Mouse (Mus musculus) spleen, postnatal 14 days (tissue): Measurements from ENCODE around the gene Kpna4.

Source experiments
- DNase-seq, 2 experiments: peaks; one replicate each; pipeline ENCODE4 v3.0.0; 2021 to 2022; ENCODE audit warnings: low spot score in 2 of 2

Gene Kpna4

DNA sequence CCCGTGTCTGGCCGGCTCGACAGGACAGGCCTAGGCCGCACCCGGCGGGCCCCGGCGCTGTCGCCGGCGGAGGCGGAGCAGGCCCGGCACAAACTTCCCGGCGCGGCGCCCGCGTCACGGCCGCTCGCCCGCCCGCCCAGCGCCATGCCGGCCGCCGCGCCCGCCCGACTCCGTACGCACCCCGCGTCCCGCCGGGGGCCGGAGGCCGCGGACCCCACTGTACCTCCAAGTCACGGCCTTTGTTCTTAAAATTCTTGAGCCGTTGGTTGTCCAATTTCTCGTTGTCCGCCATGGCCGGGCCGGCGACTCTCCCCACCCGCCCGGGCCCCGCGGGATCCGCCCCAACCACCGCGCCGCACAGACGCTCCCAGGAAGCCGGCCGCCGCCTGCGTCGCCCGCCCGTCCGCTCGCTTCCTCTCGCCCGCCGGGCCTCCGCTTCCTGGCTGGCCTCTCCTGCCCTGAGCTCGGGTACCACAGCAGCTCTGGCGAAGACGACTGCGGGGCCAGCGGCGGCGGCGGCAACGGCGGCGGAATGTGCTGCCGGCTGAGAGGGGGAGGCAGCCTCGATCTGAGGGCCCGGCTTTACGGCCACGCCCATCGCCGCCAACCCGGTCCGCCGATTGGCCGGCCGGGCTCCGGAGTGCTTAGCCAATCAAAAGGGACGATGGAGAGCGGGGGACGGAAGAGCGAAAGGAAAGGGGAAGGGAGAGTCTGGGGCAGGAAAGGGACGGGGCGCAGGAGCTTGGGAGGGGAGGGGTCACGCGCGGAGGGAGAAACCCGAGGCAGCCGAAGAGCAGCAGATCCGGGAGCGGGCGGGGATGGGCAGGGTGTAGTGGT is at the start of gene Kpna4:
Kpna4 (minus strand) TSS at position 605 of the 837 bp plus-strand sequence.
- DNase-seq, result peak; percentile 86 to 89

DNA sequence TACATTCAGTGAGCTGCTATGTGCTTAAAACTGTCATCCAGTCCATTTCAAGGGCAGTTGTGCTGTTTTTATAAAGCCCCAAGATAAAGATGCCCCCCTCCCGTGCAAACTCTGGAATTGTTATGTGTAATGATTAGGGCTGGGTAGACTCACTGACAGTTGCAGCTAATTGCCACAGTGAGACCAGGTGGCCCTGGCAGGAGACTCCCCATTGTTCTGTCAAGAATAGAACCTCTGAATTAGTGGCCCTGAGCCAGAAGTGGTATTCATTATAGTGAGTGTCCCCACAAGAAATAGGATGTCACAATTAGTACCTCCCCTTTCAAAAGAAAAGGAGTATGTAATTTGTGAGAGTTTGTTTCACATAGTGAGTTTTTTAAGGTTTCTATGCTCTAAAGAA is 48.3 kb upstream of the Kpna4 start:
- DNase-seq, result no peak

DNA sequence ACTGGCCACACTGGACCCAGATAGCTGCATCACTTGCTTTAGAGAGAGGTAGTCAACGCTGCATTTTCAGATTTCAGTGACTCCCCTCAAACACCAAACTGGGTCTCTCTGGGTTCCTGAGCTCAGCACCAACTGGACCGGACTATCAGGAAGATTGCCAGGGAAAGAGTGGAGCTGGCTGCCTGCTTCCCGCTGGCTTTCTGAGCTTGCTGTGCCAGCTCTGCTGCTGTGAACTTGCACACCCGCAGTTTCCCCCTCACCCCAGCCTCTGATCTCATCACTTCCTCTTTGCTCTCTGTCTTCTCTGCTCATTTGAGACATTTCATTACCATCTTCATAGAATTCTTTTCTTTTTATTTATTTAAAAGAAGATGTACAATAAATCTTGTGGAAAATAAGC is 44.2 kb upstream of the Kpna4 start:
- DNase-seq, result no peak

DNA sequence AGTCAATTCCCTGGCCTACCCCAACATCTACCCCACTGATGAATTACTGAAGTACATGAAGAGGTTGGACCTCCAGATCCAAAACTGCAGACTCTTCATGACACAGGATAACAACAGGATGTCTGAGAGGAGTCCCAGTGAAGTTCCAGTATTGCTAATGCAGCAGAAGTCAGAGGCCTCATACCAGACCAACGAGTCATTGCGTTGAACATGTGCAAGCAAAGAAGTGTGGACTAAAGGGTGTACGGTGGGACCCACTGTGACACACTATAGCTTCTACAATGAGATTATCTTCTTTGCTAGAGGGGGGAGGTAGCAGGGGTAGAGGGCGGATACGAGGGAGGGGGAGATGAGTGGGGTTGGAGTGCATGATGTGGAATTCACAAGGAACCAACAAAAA is 42.9 kb upstream of the Kpna4 start:
- DNase-seq, result no peak

DNA sequence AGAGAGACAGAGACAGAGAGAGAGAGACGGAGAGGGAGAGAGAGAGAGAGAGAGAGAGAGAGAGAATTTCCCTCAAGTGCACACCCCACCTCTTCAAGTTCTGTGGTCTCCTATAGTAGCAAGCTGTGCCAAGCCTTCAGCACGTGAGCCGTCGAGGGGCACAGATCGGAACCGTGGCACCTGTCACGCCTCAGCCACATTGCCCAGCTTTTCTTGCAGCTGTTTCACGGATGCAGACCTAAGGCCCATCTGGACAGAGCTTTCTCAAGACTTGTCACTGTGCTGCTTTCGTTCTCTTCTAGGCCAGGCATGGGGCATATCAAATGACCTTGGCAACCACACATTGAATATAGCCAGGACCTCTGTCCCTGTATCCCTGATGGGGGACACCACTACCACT is 41.8 kb upstream of the Kpna4 start:
- DNase-seq, result no peak

DNA sequence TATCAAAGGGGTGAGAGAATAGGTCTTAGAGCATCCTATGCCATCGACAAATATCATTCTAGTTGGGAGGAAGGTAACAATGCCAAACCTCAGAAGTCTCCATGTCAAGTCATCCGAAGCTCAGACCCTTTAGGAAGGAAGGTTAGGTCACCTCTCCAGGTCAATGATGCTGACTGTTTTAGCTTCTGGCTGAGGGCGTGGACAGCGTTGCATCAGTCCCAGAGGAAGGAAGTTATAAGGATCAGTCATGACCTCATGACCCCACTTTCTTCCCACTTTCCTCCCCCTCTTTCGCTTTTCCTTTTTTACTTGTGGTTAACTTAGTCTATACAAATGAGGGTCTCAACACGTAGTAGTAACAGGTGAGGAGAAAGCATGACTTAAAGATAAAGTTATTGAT is 36.1 kb upstream of the Kpna4 start:
- no peak for DNase-seq

DNA sequence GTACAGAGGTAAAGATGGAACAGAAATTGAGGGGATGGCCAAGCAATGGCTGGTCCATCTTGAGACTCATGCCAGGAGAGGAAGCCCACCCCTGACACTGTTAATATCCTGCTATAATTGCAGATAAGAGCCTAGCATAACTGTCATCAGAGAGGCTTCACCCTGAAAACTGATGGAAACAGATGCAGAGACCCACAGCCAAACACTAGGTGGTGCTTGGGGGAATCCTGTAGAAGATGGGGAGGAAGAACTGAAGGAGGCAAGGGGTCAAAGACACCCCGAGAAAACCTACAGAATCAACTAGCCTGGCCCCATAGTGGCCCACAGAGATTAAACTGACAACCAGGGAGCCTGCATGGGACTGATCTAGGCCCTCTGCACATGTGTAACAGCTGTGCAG is 33.5 kb upstream of the Kpna4 start:
- DNase-seq, result no peak

DNA sequence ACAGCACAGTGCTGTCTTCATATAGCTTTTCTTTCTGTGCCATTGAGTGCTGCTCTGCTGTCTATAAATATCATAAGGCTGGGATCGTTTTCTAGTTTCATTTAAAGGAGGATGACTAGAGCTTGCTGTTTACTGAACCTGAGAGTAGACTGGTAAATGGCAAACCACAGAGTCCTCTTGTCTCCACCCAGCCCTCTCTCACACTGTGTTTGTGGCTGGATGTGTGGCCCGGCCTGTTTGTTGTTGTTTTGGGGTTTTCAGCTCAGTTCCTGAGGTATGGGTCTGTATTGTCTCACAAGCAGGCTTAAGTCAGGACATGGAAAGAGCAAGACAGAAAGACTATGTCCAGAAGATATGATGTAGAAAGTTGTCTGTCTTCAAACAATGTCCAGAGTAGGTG is 32.6 kb upstream of the Kpna4 start:
- DNase-seq, result no peak

DNA sequence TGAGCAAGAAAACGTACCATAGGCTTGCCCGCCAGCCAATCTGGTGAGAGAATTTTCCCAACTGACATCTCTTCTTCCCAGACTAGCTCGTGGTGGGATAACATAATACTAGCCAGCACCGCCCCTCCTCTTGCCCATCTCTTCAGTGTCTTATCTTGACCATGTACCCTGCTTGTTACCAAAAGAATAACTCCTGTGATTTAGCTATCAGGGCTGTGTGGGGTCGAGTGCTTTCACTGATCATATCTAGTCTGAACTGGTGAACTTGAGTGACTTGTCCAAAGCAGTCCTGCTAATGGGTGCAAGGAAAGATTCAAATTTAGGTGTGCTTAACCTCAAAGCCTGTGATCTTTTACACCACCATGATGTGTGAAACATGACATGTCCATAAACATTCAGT is 31.0 kb upstream of the Kpna4 start:
- DNase-seq, result no peak

DNA sequence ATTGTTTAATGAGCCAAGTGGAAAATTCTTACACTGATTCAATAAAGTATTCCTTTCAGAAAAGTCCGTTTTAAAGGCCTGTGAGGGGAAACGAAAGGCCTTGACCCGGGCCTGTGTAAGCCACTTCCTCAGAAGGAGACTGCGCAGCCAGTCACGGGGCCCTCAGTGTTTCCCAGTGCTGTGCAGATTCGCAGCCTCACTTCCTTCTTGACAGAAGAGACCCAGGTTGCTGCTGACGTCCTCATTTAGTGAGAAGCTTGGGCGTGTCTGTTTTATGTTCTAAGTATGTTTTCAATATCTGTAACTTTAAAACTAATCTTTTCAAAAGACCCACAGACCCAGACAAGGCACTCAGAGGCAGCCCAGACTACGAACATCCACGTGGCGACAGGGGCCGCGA is 29.6 kb upstream of the Kpna4 start:
- peak; percentile 29 to 30 for DNase-seq

DNA sequence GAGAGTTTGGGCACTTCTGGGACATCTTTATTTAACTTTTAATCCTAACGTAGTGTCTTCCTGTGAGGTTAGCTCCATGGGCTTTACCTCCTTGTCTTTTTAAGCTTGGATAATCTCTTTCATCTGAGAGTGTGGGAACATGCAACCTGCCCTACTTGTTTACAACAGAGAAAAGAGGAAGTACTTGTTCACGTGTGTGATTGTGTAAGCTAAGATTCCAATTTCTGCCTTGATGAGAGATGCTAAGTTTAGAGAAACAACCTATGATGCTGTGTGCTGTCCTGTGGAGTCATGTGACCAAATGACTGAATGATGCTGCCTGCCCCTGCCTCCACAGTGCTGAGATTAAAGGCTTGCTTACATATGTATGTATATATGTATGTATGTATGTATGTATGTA is 27.8 kb upstream of the Kpna4 start:
- no peak for DNase-seq

DNA sequence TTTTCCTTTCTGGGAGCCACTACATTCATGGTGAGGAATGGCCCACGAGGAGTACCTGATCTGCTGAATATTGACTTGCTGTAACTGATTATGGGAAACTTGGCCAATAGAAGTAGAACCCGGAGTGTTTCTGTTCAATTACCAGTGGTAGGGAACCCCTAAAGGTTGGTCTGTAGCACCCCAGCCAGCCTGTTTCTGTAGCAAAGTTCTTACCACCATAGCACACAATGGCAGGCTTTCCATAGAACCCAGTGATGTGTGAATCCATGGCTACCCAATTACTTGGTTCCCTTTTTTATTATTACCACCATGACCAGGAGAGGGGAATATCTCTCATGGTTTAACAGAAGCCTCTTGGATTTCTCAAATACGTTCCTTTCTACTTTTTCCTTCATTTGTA is 24.0 kb upstream of the Kpna4 start:
- DNase-seq, result no peak

DNA sequence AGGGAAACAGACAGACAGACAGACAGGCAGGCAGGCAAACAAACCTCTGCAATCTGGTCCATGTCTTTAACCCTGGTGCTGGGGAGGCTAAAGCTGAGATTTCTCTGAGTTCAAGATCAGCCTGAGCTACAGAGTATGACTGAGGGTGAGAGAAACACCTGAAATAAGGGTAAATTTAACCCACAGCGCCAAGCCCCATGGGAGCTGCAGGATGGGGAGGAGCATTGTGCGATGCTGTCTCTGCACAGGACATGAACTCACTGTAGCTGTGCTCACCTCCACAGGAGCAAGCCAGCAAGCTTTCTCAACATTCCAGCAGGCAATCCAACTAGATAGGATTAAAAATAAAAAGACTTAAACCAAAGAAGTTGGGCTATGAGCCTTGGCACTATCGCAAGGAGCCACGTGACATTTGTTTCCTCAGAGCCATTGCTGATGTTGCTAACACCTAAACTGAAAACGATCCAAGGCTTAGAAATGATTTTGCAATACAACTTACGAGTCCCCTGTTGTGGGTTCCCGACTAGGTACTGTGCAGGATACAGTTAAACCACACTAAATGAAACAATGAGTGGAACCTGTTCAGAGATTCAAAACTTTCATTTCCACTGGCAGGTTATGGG is 15.6 kb upstream of the Kpna4 start:
- no peak for DNase-seq

DNA sequence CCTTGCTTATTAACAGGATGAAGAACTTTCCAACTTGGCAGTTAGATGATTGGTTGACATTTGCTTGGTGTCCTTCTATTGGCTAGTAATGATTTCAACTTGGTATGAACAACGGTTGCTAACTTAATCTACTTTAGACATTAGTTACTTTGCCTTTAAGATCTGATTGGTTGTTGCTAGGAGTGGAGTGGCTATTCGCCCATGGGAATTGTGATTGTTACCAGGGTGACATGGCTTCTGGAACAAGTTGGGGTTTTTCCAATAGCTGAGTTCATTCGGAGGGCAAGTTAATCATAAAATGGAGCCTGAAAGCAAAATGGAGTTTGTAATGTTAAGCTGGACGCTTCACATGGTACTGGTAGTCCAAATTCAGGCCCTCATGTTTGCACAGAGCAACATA is 13.9 kb upstream of the Kpna4 start:
- DNase-seq, result no peak

DNA sequence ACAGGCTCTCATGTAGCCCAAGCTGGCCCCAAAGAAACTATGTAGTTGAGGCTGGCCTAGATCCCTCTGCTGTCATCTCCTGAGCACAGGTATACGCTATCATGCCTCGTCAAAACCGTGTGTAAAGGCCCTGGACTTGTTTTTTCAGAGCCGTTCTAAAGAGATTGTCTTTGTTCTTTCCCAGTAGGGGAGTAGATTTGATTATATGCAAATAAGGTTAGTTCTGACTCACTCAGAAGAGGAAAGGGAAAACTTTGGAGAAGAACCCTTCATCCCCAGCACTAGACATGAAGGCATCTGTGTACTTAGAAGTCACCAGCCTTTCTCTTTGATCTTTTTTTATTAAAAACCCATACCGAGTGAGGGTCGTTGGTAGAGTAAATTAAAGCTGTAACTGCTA is 9.1 kb upstream of the Kpna4 start:
- no peak for DNase-seq

DNA sequence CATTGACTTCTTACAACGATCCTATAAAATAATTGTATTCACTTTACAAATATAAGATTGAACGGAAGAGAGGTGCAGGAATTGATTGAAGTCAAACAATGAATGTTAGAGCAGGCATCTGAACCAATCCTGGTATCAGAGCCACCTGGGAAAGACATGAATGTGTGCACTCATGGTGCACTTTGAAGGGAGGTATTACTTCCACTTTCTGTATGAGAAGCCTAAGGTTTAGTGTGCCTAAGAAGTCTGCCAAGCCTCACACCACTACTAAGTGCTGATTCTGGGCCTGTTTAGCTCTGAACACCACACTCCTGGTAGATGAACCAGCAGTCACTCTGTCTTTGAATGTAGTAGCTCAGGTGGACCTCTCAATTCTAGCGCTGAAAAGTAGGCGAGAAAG is 4.1 kb upstream of the Kpna4 start:
- no peak for DNase-seq

DNA sequence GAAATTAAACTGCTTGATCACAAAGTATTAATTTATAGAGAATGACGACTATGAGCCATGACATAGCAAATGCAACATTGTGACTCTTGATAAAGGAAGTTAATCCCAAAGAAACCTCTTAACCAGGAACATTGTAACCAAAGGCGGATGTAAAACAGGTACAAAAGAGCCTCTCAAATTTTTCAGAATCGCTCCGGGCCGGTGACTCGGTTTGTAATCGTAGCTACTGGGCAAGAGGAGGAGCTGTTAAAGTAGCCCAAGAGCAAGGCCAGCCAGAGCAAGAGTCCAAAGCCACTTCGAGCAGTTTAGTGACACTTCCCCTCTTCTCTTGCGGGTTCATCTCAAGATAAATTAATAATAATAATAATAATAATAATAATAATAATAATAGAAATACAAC is 780 bp upstream of the Kpna4 start:
- no peak for DNase-seq

DNA sequence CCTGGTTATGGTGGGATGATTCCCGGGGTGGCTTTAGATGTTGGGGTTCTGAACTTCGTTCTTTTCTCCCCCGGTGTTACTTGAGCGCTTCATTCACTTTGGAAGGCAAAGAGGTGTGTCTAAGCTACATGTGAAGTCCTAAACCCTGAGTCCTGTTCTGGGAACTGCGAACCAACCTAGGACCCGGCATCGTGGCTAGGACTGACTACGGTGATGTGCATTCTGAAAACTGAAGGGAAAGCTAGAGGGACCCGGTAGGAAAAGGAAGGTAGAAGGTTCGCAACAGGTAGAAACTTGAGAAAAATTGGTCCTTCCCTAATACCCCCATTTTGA is 399 bp upstream of the Kpna4 start:
- DNase-seq, result no peak

DNA sequence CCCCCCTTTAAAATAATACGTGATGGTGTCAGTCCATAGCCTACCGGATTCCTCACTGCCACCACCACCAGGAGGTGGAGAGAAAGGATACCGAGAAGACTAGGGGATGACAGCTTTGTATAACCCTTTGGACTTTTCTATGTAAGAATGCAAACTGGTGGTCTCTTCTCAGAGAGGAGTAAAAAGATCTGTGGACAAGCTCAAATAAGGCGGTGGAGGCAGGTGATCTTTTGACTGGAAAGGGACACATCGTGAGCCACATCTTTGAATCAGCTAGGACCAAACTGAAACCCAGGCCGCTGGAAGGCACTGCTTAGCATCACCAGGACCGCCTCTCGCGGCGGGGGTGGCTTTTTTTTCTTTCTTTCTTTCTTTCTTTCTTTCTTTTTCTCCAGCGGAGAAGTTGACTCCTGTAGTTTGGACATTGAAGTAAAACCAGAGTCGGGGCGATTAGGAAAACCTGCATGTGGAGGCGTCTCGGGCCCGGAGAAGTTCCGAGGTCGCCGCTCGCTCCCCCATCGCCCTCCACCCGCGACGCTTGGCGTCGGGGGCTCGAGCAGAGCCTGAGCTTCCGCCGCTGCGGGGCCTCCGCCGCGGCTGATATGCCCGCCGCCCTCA is 913 bp downstream of the Kpna4 start:
- DNase-seq, result peak in 1 of 2 experiments; percentile 20

DNA sequence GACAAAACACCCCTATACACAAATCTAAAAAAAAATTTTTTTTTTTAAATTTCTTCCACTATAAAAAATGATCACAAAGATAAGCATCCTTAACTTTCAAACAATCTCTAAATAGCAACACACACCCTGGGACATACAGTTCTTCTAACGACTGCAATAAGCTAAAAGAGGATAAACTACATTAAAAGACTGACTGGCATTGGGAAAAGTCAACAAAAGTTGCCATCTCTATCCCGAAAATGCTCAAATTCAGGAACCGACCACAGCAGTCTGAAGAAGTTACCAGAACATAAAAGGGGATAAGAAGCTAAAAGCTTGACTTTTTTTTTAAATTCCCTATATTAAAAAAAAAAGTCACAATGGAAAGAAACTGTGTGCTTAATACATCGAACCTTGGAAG is 1.5 kb downstream of the Kpna4 start:
- no peak for DNase-seq

DNA sequence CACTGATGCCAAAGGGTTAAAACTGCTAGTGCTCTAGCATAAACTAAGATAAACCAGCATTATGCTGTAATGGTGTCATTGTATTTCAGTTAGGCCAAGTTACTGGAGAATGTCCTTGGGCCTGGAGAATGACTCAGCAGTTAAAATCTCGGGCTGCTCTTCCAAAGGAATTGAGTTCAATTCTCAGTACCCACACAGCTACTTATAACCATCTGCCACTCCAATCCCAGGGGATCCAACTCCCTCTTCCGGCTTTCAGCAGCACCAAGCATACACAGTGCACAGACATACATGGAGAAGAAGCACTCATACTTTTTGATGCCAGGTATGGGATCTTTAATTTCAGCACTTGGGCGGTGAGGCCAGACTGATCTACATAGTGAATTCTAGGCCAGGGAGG is 8.1 kb downstream of the Kpna4 start:
- DNase-seq, result no peak

DNA sequence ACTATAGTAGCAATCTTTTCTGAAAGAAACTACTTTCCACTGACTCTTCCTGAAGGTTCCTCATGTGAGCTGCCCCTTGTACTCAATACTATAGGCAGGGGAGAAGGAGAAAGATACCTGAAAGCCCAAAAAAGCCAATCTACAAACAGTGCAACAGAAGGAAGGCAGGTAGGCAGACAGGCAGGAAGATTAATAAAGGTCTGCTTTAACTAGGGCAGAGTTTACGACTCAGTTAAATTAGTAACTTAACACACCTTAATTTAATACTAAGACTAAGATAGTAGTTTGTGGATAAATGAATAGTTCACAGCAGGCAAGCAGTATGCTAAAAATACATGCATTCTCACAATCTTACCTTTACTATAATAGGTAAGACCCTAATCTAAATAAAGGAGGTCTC is 12.2 kb downstream of the Kpna4 start:
- no peak for DNase-seq

DNA sequence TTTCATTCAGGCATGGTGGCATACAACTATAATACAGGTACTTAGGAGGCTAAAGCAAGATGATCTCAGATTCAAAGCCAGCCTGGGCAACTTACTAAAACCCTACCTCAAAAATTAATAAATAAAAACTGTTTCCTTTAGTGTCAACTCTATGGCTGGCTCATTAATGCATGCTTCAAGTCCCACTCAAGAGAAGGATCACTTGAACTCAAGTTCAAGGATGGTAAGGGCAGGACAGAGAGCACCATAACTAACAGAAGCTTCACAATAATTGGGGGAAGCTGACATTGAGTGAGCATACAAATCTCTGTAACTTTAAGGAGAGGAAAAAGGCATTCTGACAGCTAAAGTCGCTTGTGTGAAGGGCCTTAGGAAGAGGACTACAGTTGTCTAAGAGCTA is 13.0 kb downstream of the Kpna4 start:
- no peak for DNase-seq
